Mouse (Mus musculus) pancreas, adult 10 weeks (tissue): ENCODE measurements around the gene Mageb5. TPM values are rescaled to one million over a fixed set of nuclear protein-coding genes. Genes with fewer than 3 reads are reported as not detected.

Source experiments
- polyA plus RNA-seq: library from polyadenylated mRNA; stranded (reverse); fragments of 350-450 nt; fragmentation: Illumina TruSeq; extraction: RNeasy Lipid Tissue Mini Kit (QIAGEN cat#74804); gene quantifications from one replicate; pipeline ENCODE4 v1.2.3, GENCODE M21; 2015; ENCODE audit warnings: low read depth, low replicate concordance; ENCODE audit not compliant: insufficient read depth

Mageb5 gene
- not detected for polyA plus RNA-seq

GRCm38 (mm10) chrX:91782918-91783317, at the start of gene Mageb5:
Gene Mageb5 (minus strand): TSS chrX:91783018.

Other genes starting within 250 kb of the Mageb5 start
- gene 1700084M14Rik, start 207.1 kb downstream of the Mageb5 start, polyA plus RNA-seq = not detected
- gene Gm14781, start 150.8 kb downstream of the Mageb5 start, polyA plus RNA-seq = not detected
- not detected for gene Mageb1, start 233.3 kb upstream of the Mageb5 start, polyA plus RNA-seq